Mouse (Mus musculus): ENCODE results near the gene Drc3. TPM values are rescaled to one million over a fixed set of nuclear protein-coding genes. Genes with fewer than 3 reads are reported as not detected.

The Drc3 gene
- total RNA-seq (2023), result 1 to 10 TPM in 1 of 2 experiments, not detected in 1; 1.2 TPM

DNA sequence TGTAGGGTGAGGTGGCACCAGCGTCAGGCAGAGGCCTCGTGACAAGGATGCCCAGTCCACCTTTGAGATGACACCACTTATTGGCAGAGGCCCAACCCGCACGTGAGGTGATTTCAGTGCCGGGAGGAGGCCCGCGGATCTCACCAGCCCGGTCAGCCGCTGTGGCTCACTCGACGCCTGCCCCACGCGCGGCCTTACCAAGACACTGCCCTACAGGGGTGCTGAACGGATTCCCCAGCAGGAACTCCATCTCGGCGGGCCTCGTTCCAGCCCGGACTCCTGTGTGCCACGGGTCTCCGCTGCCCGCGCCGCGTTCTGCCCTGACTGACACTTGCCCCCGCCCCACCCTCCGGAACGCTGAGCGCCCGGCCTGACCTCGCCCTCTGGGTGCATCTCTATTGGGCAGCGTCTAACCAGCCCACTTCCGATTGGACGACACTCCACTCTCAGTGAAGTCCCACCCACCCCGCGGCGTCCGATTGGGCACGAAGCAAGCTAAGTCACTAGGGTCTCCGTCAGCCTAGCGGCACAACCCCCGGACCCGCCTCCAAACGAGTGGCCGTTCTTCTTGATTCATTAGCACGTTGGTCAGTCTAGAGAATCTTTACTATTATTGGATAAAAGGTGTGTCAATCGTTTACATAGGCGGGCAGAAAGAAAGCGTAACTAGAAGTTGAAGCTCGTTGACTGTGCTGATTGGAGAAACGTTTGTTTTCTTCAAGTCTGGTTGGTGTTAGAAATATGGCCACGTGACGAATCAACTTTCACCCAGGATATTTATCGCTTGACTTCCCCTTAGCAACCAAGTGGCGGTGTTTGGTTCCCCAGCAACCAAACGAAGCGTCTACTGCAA is at the start of gene Drc3, which contains the start of gene Tom1l2:
TSS of gene Drc3 (plus strand) at position 771 of the 853 bp plus-strand sequence.
TSS of gene Tom1l2 (minus strand) at position 347 of the 853 bp plus-strand sequence.

DNA sequence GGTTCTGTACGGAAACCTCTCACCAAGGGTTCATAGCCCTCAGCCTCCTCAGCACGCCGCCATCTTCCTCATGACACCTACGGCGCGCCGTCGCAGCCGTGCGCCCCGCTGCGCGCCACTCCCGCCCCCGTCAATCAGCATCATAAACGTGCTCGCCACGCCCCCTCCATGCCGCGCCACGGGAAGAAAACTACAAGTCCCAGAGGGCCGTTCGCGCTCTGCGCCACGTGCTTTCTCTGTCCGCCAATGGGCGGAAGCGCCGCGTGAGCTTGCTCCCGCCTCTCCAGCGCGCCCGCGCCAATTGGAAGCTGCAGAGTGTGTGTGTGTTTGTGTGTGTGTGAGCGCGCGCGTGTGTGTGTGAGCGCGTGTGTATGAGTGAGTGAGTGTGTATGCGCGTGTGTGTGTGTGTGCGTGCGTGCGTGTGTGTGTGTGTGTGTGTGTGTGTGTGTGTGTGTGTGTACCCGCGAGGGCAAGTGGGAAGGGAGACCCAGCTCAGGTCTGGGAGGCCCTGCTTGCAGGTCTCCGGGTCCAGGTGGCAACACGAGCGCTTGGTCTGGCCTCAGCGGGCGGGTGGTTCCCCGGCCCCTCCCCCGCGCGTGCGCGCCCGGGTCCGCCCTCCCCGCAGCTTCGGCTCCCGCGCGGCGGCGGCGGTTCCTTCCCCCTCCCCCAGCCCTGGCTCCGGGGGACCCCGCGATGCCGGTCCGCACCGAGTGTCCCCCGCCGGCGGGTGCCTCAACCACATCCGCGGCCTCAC is 64.0 kb downstream of the Drc3 start, which contains the start of gene Gid4:
TSS of gene Gid4 (plus strand) at position 183 of the 754 bp plus-strand sequence.

DNA sequence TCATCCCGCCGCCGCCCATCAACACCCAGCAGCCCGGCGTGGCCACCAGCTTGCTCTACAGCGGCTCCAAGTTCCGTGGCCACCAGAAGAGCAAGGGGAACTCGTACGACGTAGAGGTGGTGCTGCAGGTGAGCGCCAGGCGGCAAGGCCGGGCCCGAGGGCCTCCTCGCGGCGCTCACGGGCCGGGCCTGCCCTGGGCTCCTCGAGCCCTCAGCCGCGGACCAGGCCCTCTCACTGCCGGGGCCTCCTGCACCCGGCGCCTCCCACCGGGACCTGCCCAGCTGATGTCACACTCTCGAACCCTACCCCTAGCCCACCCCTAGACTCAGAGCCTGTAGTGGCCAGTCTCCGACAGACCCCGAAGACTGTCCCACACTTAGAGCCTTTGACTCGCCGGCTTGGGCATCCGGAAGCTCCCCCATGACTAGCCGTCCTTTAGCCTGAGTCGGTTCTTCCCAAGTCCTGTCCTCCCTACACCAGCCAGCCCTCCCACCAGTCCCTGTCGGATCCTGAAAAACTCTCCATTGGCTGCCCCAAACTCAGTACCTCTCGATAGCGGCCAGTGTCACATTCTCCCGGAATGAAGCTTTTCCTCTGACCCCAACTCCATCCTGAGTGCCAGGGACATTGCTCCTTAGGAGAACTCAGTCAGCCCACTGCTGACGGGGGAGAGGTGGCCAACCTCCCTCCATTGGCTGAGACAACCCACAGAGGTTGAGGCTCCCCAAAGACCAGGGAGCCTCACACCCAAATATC is 64.8 kb downstream of the Drc3 start, which contains the start of gene Atpaf2:
TSS of gene Atpaf2 (minus strand) at position 741 of the 756 bp plus-strand sequence.

Other genes with a start within 250 kb of the Drc3 start
- gene Rai1, start 248.3 kb upstream of the Drc3 start, total RNA-seq (2023), result 10 to 100 TPM; 37.5 to 60.5 TPM
- gene Srebf1, start 130.7 kb upstream of the Drc3 start, total RNA-seq (2023), result 100 to 1,000 TPM; 123 to 125 TPM
- 10 to 100 TPM; 30.2 to 37.3 TPM for gene Tom1l2, start 424 bp upstream of the Drc3 start, total RNA-seq (2023)
- 10 to 100 TPM; 22.8 TPM for gene Gid4, start 63.8 kb downstream of the Drc3 start, total RNA-seq (2023)
- 10 to 100 TPM; 25.5 to 36.5 TPM for gene Atpaf2, start 65.1 kb downstream of the Drc3 start, total RNA-seq (2023)
- gene Drg2, start 101.3 kb downstream of the Drc3 start, total RNA-seq (2023), result 10 to 100 TPM; 66.7 to 73.7 TPM
- 1 to 10 TPM in 1 of 2 experiments, under 1 TPM in 1; 0.83 to 1.0 TPM for gene Myo15, start 116.0 kb downstream of the Drc3 start, total RNA-seq (2023)
- 10 to 100 TPM; 66.8 to 76.7 TPM for gene Alkbh5, start 183.1 kb downstream of the Drc3 start, total RNA-seq (2023)

Data from B cell, adult 67 days (primary cell).